Mouse (Mus musculus) olfactory bulb, adult 2 months (tissue): Measurements from ENCODE around the gene Cma1. TPM values are rescaled to one million over a fixed set of nuclear protein-coding genes. Genes with fewer than 3 reads are reported as not detected.
"Not testable (repeated sequence)": the region's sequence is repeated elsewhere in the genome, so short reads cannot be mapped to it uniquely, and the experiment has no call there.

ENCODE experiments used
- H3K27ac ChIP-seq: fragments of 200-500 bp; 2 replicates; pipeline ENCODE4 v1.5.1; 2012; ENCODE audit warnings: low read depth, low read length; ENCODE audit not compliant: insufficient read depth
- H3K4me1 ChIP-seq: fragments of 200-500 bp; 2 replicates; pipeline ENCODE4 v1.6.1; 2012; ENCODE audit warnings: low read length; ENCODE audit not compliant: control insufficient read depth, insufficient read depth
- H3K4me3 ChIP-seq: fragments of 200-500 bp; 2 replicates; pipeline ENCODE4 v1.5.1; 2012; ENCODE audit warnings: mild to moderate bottlenecking, low read depth, low read length, moderate library complexity; ENCODE audit not compliant: insufficient read depth
- CTCF ChIP-seq: fragments of 200-500 bp; IDR thresholded peaks from 2 replicates; pipeline ENCODE4 v1.5.1; 2012; ENCODE audit warnings: low read depth, mild to moderate bottlenecking, low read length, moderate library complexity; ENCODE audit not compliant: insufficient read depth
- POLR2A ChIP-seq: fragments of 200-500 bp; IDR thresholded peaks from 2 replicates; pipeline ENCODE4 v1.6.1; 2012; ENCODE audit warnings: mild to moderate bottlenecking, low read depth, low read length, moderate library complexity; ENCODE audit not compliant: insufficient read depth
- WGBS: fragments of 180-500 bp; shearing (Covaris S2); methylation state at CpG from one replicate; pipeline ENCODE4 v1.1.7; 2018; 5-methylcytosine and 5-hydroxymethylcytosine counted together
- polyA plus RNA-seq: library from polyadenylated mRNA; stranded (reverse); fragments of >200 nt; gene quantifications from 2 replicates; pipeline ENCODE4 v1.2.4, GENCODE M21; 2012; ENCODE audit warnings: low replicate concordance; ENCODE audit not compliant: missing spikeins, insufficient read depth, insufficient read length

Gene Cma1
- not detected in 2 replicates for polyA plus RNA-seq

DNA sequence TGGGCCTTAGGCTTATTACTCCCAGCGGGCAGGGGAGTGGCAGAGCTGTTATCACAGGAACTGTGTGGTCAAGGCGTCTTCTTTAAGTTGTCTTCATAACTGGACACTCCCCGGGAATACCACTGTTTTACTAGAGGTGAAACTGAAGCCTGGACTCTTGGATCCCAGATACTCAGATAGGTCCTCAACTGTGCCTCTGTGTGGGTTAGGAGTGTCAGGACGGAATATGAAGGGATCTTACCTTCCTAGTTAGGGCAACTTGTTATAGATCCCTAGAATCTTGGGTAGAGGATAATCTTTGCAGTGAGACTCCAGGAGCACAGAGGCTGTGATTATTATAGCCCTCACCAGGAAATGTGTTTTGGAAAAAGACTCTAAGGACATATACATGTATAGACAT, at the start of gene Cma1:
Gene Cma1, minus strand, starts transcription at position 101 of the 400 bp plus-strand sequence.
- no peak within 1 kb of the TSS for H3K27ac ChIP-seq
- H3K4me3 ChIP-seq: no peak within 1 kb of the TSS
- no peaks in the 10 kb centered on the region for H3K4me1 ChIP-seq
- TF ChIP-seq POLR2A (no peak), CTCF (no peak)
- WGBS: 93% methylated on average over 4 of the region's 4 CpGs

DNA sequence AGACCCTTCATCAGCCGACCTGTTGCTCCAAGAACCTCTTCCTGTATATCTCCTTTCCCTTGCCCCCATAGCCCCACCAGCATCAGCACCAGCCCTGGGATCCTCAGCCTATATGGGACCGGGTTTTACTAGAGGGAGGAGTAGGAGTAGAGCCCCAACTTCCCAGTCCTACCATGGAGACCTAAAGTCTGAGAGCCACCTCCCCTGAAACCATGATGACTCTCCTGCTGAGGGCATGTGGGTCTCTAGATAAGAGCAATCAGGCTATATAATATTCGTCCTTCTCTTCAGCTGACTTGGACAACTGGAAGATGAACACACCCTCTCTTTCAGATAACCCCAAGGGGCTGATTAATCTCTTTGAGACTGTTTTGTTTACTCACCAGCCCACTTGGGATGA, 43.0 kb upstream of the Cma1 start:
- 83% methylated on average over 2 of the region's 3 CpGs for WGBS
- not testable (repeated sequence) for H3K4me1 ChIP-seq, H3K4me3 ChIP-seq, H3K27ac ChIP-seq

- WGBS: 70% methylated on average over 2 of the region's 2 CpGs
- not testable (repeated sequence) for H3K4me3 ChIP-seq, H3K4me1 ChIP-seq, H3K27ac ChIP-seq
These were observed 19.4 kb upstream of the Cma1 start for GRCm38 (mm10) chr14:55963900-55964299.

DNA sequence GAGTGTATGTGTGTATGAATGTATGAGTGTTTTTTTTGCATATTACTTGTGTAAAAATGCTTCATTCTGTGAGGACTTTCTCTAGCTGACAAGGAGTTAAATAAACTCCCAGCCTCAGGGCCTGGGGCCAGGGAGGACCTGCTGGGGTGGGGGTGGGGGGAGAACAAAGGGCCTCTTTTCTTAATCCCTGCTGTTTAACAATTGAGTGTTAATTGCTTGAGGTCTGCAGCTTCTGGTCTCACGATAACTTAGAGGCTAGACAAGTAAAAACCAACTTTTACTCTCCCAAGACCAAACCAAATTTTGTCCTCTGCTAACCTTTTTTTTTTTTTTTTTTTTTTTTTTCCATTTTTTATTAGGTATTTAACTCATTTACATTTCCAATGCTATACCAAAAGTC, 18.8 kb upstream of the Cma1 start:
- TF ChIP-seq POLR2A: no peak
- TF ChIP-seq CTCF: no peak
- H3K4me1 ChIP-seq: no peaks in the 10 kb centered on the region
- H3K27ac ChIP-seq: no peak overlapping the region
- WGBS: 43% methylated on average over 1 of the region's 1 CpGs
- no peak overlapping the region for H3K4me3 ChIP-seq

DNA sequence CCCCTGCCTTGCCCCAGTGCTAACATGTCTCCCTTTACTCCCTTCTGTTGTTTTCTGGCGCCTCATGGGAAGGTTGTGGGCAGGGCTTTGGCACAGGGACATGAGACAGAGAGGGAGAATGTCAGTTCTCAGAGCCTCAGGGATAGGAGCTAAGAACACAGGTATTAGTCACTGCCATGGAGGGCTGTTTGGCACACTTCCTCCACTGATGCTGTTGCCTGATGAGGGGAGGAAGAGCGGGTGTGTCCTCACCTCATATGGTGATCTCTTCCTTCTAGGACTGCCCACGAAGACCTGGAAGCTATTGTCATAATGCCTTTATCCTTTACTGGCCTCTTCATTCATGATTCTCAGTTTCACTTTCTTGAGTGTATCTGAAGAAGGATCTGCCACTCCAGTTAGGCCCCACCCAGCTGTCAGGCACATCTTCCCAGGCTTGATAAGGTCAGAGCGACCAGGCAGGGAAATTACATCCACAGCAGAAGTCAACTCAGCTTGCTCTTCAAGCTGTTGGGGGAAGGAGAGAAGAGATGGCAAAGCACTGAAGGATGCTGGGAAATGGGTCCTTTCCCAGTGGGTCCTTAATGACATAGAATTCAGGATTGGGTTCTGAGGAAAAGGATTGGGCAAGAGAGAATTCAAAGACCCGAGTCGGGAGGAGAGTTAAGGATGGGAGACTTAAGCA, 6.0 kb upstream of the Cma1 start, which contains the start of gene Cma2:
Gene Cma2, plus strand, starts transcription at position 635 of the 685 bp plus-strand sequence.
- Histone ChIP-seq H3K4me1 (no peaks in the 10 kb centered on the region), H3K27ac (no peak within 1 kb of the TSS), H3K4me3 (no peak within 1 kb of the TSS)
- 82% methylated on average over 6 of the region's 6 CpGs for WGBS
- no peak for TF ChIP-seq CTCF
- TF ChIP-seq POLR2A: no peak

DNA sequence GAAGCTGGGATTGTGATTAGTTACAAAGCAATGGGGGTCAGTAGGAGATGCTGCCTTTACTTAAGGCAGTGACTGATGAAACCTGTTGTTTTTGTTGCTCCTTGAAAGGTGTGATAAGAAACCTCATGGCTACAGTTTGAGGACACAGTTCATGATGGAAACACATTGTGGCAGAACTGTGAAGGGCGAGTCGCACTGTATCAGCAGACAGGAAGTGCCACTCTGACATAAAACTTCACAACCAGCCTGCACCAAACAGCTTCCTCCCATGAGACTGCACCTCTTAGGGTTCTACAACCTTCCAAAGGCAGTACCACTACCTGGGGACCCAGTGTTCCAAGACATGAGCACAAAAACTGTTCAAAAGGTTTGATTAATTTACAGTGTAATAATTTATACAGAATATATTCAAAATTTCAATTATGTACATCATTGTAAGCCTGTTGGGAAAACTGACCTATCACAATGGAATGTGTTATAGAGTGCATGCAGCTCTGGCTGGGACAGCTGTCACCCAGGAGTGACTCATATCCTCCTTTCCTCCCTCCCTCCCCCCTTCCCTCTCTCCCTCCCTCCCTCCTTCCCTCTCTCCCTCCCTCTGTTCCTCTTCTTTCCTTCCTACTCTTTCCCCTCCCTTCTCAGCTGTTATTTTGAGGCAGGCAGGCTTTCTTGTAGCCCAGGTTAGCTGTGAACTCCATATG, 1.9 kb upstream of the Cma1 start:
- no peak overlapping the region for H3K27ac ChIP-seq
- 87% methylated on average over 2 of the region's 2 CpGs for WGBS
- H3K4me1 ChIP-seq: no peaks in the 10 kb centered on the region
- no peak overlapping the region for H3K4me3 ChIP-seq
- TF ChIP-seq POLR2A: no peak
- TF ChIP-seq CTCF: no peak

- TF ChIP-seq CTCF (no peak), POLR2A (no peak)
- no peaks in the 10 kb centered on the region for H3K4me1 ChIP-seq
- 94% methylated on average over 11 of the region's 11 CpGs for WGBS
- no peak overlapping the region for H3K4me3 ChIP-seq
- H3K27ac ChIP-seq: no peak overlapping the region
These were observed 874 bp downstream of the Cma1 start for GRCm38 (mm10) chr14:55943601-55944000.

DNA sequence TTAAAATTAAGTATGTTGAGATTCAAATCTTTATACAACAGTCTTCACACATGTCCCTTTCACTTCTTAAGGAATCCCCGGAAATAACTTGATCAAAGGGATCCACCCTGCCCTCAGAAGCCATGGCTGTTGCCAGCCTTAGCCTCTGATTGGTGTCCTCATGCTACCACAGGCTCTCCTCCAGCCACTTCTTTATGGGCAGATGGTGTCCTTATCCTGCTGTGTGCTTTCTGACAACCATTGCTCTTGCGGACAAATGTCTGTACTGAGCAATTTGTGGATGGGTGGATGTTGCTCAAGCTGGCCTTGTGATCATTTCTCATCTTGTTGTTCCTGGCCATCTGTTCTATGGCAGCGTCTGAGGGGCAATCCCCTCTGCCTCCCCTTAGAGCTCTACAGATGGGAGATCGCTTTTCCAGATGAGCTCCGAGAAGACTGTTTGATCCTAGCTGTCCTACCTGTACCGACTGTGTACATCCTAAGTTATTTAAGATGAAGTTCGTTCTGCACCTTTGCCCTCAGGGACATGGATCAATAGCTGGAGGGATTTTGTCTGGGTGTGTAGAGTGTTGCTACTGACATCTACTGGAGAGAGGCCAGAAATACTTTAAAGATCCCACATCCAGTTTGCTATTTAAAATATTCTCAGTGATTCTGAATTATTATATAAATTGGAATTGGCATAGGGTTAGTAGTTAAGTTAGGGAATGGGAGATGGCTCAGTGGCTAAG, 4.2 kb downstream of the Cma1 start:
- Histone ChIP-seq H3K27ac (no peak overlapping the region), H3K4me1 (no peaks in the 10 kb centered on the region), H3K4me3 (no peak overlapping the region)
- TF ChIP-seq CTCF (no peak), POLR2A (no peak)
- 64% methylated on average over 7 of the region's 7 CpGs for WGBS

GRCm38 (mm10) chr14:55933586-55933985, 10.9 kb downstream of the Cma1 start:
- TF ChIP-seq CTCF (no peak), POLR2A (no peak)
- no peaks in the 10 kb centered on the region for H3K4me1 ChIP-seq
- H3K27ac ChIP-seq: no peak overlapping the region
- H3K4me3 ChIP-seq: no peak overlapping the region
- 49% methylated on average over 7 of the region's 7 CpGs for WGBS
